Mouse (Mus musculus): Measurements from ENCODE around the gene Ramac. TPM values are rescaled to one million over a fixed set of nuclear protein-coding genes. Genes with fewer than 3 reads are reported as not detected.

Gene Ramac
- total RNA-seq, 1 experiment = 23.3 TPM

- H3K4me3 ChIP-seq (ENCODE audit: insufficient read depth in 1 of 2, low read depth in 1 of 2, low read length in 2 of 2, poor library complexity in 1 of 2, severe bottlenecking in 1 of 2) = no peak overlapping the region
- peaks cover 0 to 10% of the 10 kb centered on the region in 2 experiments; a peak in 1 of 4 replicates for H3K4me1 ChIP-seq (ENCODE audit: control insufficient read depth in 2 of 2, insufficient read depth in 2 of 2, low read length in 2 of 2, poor library complexity in 1 of 2)
- TF ChIP-seq ZNF384 (IDR thresholded peaks at IDR 0.05; ENCODE audit: low read depth, low read length) (no peak), CHD2 (IDR thresholded peaks at IDR 0.05; ENCODE audit: low read depth, low read length) (no peak), MAFK (IDR thresholded peaks at IDR 0.05; ENCODE audit: insufficient read depth, low read depth, low read length) (no peak), ZC3H11A (IDR thresholded peaks at IDR 0.05; ENCODE audit: borderline replicate concordance, low read depth, low read length) (no peak), HCFC1 (IDR thresholded peaks at IDR 0.05; ENCODE audit: borderline replicate concordance, insufficient read depth, low read length) (no peak)
- peaks cover 5% of the 10 kb centered on the region; the same call in 1 of the 2 replicates for H3K36me3 ChIP-seq (ENCODE audit: control insufficient read depth, insufficient read depth, low read length, poor library complexity, severe bottlenecking)
- no peak overlapping the region for H3K27ac ChIP-seq (ENCODE audit: insufficient read depth, low read depth, low read length, poor library complexity, severe bottlenecking)
- H3K9me3 ChIP-seq (ENCODE audit: control insufficient read depth, insufficient read depth, low read depth, low read length) = no peaks in the 10 kb centered on the region
- DNase-seq (ENCODE audit: low read depth, low spot score) = no peak
- in situ Hi-C loops (cut with MboI; ENCODE audit: low sequenced_read_pairs in 2 of 2, unreplicated experiment in 2 of 2) = no loop called here
- H3K9ac ChIP-seq (ENCODE audit: insufficient read depth, low read depth, low read length, poor library complexity, severe bottlenecking) = no peak overlapping the region
These were observed 10.2 kb downstream of the Ramac start for GRCm38 (mm10) chr7:81772786-81773539.

GRCm38 (mm10) chr7:81775325-81775724, 12.6 kb downstream of the Ramac start:
- H3K9me3 ChIP-seq (ENCODE audit: control insufficient read depth, insufficient read depth, low read depth, low read length) = no peaks in the 10 kb centered on the region
- peaks cover 4% of the 10 kb centered on the region; the same call in 1 of the 2 replicates for H3K36me3 ChIP-seq (ENCODE audit: control insufficient read depth, insufficient read depth, low read length, poor library complexity, severe bottlenecking)
- no peak overlapping the region for H3K27ac ChIP-seq (ENCODE audit: insufficient read depth, low read depth, low read length, poor library complexity, severe bottlenecking)

GRCm38 (mm10) chr7:81777667-81778218, 15.0 kb downstream of the Ramac start:
- no peak for TF ChIP-seq ZC3H11A (IDR thresholded peaks at IDR 0.05; ENCODE audit: borderline replicate concordance, low read depth, low read length)
- TF ChIP-seq MAFK (IDR thresholded peaks at IDR 0.05; ENCODE audit: insufficient read depth, low read depth, low read length) = no peak
- TF ChIP-seq HCFC1 (IDR thresholded peaks at IDR 0.05; ENCODE audit: borderline replicate concordance, insufficient read depth, low read length) = no peak
- no peak for TF ChIP-seq CHD2 (IDR thresholded peaks at IDR 0.05; ENCODE audit: low read depth, low read length)
- no peak for TF ChIP-seq ZNF384 (IDR thresholded peaks at IDR 0.05; ENCODE audit: low read depth, low read length)
- Histone ChIP-seq H3K9me3 (ENCODE audit: control insufficient read depth, insufficient read depth, low read depth, low read length) (no peaks in the 10 kb centered on the region), H3K36me3 (ENCODE audit: control insufficient read depth, insufficient read depth, low read length, poor library complexity, severe bottlenecking) (no peaks in the 10 kb centered on the region; the same call in 1 of the 2 replicates), H3K4me1 (ENCODE audit: control insufficient read depth in 2 of 2, insufficient read depth in 2 of 2, low read length in 2 of 2, poor library complexity in 1 of 2) (peaks cover 0 to 7% of the 10 kb centered on the region in 2 experiments; a peak in 1 of 4 replicates), H3K4me3 (ENCODE audit: insufficient read depth in 1 of 2, low read depth in 1 of 2, low read length in 2 of 2, poor library complexity in 1 of 2, severe bottlenecking in 1 of 2) (no peak overlapping the region), H3K9ac (ENCODE audit: insufficient read depth, low read depth, low read length, poor library complexity, severe bottlenecking) (no peak overlapping the region), H3K27ac (ENCODE audit: insufficient read depth, low read depth, low read length, poor library complexity, severe bottlenecking) (no peak overlapping the region)
- in situ Hi-C loops (cut with MboI; ENCODE audit: low sequenced_read_pairs in 2 of 2, unreplicated experiment in 2 of 2) = no loop called here
- no peak for DNase-seq (ENCODE audit: low read depth, low spot score)

More at GRCm38 (mm10) chr7:81775325-81775724, 12.6 kb downstream of the Ramac start:
- Histone ChIP-seq H3K9ac (ENCODE audit: insufficient read depth, low read depth, low read length, poor library complexity, severe bottlenecking) (no peak overlapping the region), H3K4me1 (ENCODE audit: control insufficient read depth in 2 of 2, insufficient read depth in 2 of 2, low read length in 2 of 2, poor library complexity in 1 of 2) (peaks cover 0 to 10% of the 10 kb centered on the region in 2 experiments; a peak in 1 of 4 replicates), H3K4me3 (ENCODE audit: insufficient read depth in 1 of 2, low read depth in 1 of 2, low read length in 2 of 2, poor library complexity in 1 of 2, severe bottlenecking in 1 of 2) (no peak overlapping the region)
- DNase-seq (ENCODE audit: low read depth, low spot score) = no peak
- TF ChIP-seq CHD2 (IDR thresholded peaks at IDR 0.05; ENCODE audit: low read depth, low read length) (no peak), ZC3H11A (IDR thresholded peaks at IDR 0.05; ENCODE audit: borderline replicate concordance, low read depth, low read length) (no peak), MAFK (IDR thresholded peaks at IDR 0.05; ENCODE audit: insufficient read depth, low read depth, low read length) (no peak), ZNF384 (IDR thresholded peaks at IDR 0.05; ENCODE audit: low read depth, low read length) (no peak), HCFC1 (IDR thresholded peaks at IDR 0.05; ENCODE audit: borderline replicate concordance, insufficient read depth, low read length) (no peak)
- in situ Hi-C loops (cut with MboI; ENCODE audit: low sequenced_read_pairs in 2 of 2, unreplicated experiment in 2 of 2) = no loop called here

GRCm38 (mm10) chr7:81788536-81788935, 25.8 kb downstream of the Ramac start:
- Histone ChIP-seq H3K9ac (ENCODE audit: insufficient read depth, low read depth, low read length, poor library complexity, severe bottlenecking) (peak overlapping the region; percentile 84; the same call in 1 of the 2 replicates), H3K36me3 (ENCODE audit: control insufficient read depth, insufficient read depth, low read length, poor library complexity, severe bottlenecking) (no peaks in the 10 kb centered on the region), H3K9me3 (ENCODE audit: control insufficient read depth, insufficient read depth, low read depth, low read length) (no peaks in the 10 kb centered on the region), H3K4me3 (ENCODE audit: insufficient read depth in 1 of 2, low read depth in 1 of 2, low read length in 2 of 2, poor library complexity in 1 of 2, severe bottlenecking in 1 of 2) (peak overlapping the region; percentile 74 to 80), H3K27ac (ENCODE audit: insufficient read depth, low read depth, low read length, poor library complexity, severe bottlenecking) (no peak overlapping the region; the same call in 1 of the 2 replicates), H3K4me1 (ENCODE audit: control insufficient read depth in 2 of 2, insufficient read depth in 2 of 2, low read length in 2 of 2, poor library complexity in 1 of 2) (peaks cover 0 to 4% of the 10 kb centered on the region in 2 experiments; a peak in 1 of 4 replicates)
- in situ Hi-C loops (cut with MboI; ENCODE audit: low sequenced_read_pairs in 2 of 2, unreplicated experiment in 2 of 2) = no loop called here
- no peak for DNase-seq (ENCODE audit: low read depth, low spot score)
- TF ChIP-seq ZNF384 (IDR thresholded peaks at IDR 0.05; ENCODE audit: low read depth, low read length) = no peak
- no peak for TF ChIP-seq MAFK (IDR thresholded peaks at IDR 0.05; ENCODE audit: insufficient read depth, low read depth, low read length)
- no peak for TF ChIP-seq CHD2 (IDR thresholded peaks at IDR 0.05; ENCODE audit: low read depth, low read length)

Data from ES-E14 (cell line).